ENCODE assay signal across 15 mouse cellular contexts in genomic region chr17:78738416-78738815, GRCm38 (mm10). TPM values are rescaled to one million over a fixed set of nuclear protein-coding genes. Genes with fewer than 3 reads are reported as not detected.
DNase-seq lines count a peak whose midpoint lies in the region; ATAC-seq and TF ChIP-seq lines count a peak whose summit lies in the region.
"Had no signal": no experiment of that assay in that cellular context is flagged by ENCODE, and none has a peak within 500 bp of the region (broad histone marks: within the 10 kb centered on the region; RNA-seq: fewer than 3 reads in every experiment).

No protein-coding gene starts in this region.

- no peaks in the 10 kb centered on the region for H3K9me3 ChIP-seq in hindbrain, postnatal 0 days (ENCODE audit: low read length)
- no peaks in the 10 kb centered on the region for H3K9me3 ChIP-seq in hindbrain, embryonic 13.5 days
- H3K9me3 ChIP-seq: forebrain, embryonic 10.5 days; hindbrain, embryonic 12.5 days; megakaryocyte, embryonic 14.5 days had no signal

- H3K27ac ChIP-seq in hindbrain, postnatal 0 days: no peak overlapping the region
- no peak overlapping the region for H3K27ac ChIP-seq in hindbrain, embryonic 13.5 days
- no peak overlapping the region for H3K27ac ChIP-seq in small intestine, adult 2 months (ENCODE audit: insufficient read depth, low read depth, low read length)
- H3K27ac ChIP-seq: forebrain, embryonic 10.5 days; hindbrain, embryonic 12.5 days had no signal

- H3K27me3 ChIP-seq in hindbrain, postnatal 0 days (ENCODE audit: insufficient read depth, low read length): no peaks in the 10 kb centered on the region
- H3K27me3 ChIP-seq in hindbrain, embryonic 13.5 days: no peaks in the 10 kb centered on the region
- H3K27me3 ChIP-seq in small intestine, adult 2 months (ENCODE audit: control insufficient read depth, insufficient read depth, low read length): no peaks in the 10 kb centered on the region
- H3K27me3 ChIP-seq: hindbrain, embryonic 12.5 days; megakaryocyte, embryonic 14.5 days had no signal

- H3K36me3 ChIP-seq in hindbrain, postnatal 0 days (ENCODE audit: insufficient read depth, low read length): no peaks in the 10 kb centered on the region
- H3K36me3 ChIP-seq in hindbrain, embryonic 13.5 days: no peaks in the 10 kb centered on the region
- no peaks in the 10 kb centered on the region for H3K36me3 ChIP-seq in small intestine, adult 2 months (ENCODE audit: control insufficient read depth, insufficient read depth, low read length)
- H3K36me3 ChIP-seq: forebrain, embryonic 10.5 days; hindbrain, embryonic 12.5 days had no signal

- no peak overlapping the region for H3K4me3 ChIP-seq in hindbrain, postnatal 0 days (ENCODE audit: low read length)
- H3K4me3 ChIP-seq in hindbrain, embryonic 13.5 days: no peak overlapping the region
- no peak overlapping the region for H3K4me3 ChIP-seq in small intestine, adult 2 months (ENCODE audit: low read depth, low read length)
- H3K4me3 ChIP-seq: forebrain, embryonic 10.5 days; hindbrain, embryonic 12.5 days; myocyte had no signal

- no peak for DNase-seq in hindbrain, postnatal 0 days (ENCODE audit: low spot score)
- peak; percentile 15 for DNase-seq in lung, postnatal 36 days
- no peak for DNase-seq in lung, postnatal 4 days
- DNase-seq in CD4-positive helper T cell, adult 2 months (ENCODE audit: low read depth, low spot score): peak; percentile 32
- no peak for DNase-seq in thymus, postnatal 4 days
- no peak for DNase-seq in layer of hippocampus, adult 11-12 months (ENCODE audit: low spot score)
- DNase-seq: kidney, adult 18-20 months; spleen, adult 18-20 months had no signal

- no peak overlapping the region for H3K9ac ChIP-seq in hindbrain, postnatal 0 days (replicated peaks; ENCODE audit: low read length)
- no peak overlapping the region for H3K9ac ChIP-seq in hindbrain, embryonic 13.5 days
- H3K9ac ChIP-seq: hindbrain, embryonic 12.5 days; lung, embryonic 14.5 days had no signal

- WGBS in hindbrain, postnatal 0 days: 48% methylated on average over 1 of the region's 1 CpGs
- 38% methylated on average over 1 of the region's 1 CpGs for WGBS in hindbrain, embryonic 13.5 days
- WGBS in small intestine, adult 2 months: 33% methylated on average over 1 of the region's 1 CpGs

- peaks cover 4% of the 10 kb centered on the region for H3K4me1 ChIP-seq in hindbrain, postnatal 0 days (ENCODE audit: insufficient read depth, low read length)
- peaks cover 19% of the 10 kb centered on the region for H3K4me1 ChIP-seq in hindbrain, embryonic 13.5 days (replicated peaks)
- H3K4me1 ChIP-seq in small intestine, adult 2 months (ENCODE audit: control insufficient read depth, insufficient read depth, insufficient read length, low read length): peaks cover 7% of the 10 kb centered on the region; the same call in 1 of the 2 replicates

- no peak for TF ChIP-seq POLR2A in small intestine, adult 2 months (IDR thresholded peaks at IDR 0.05; ENCODE audit: low read depth, low read length)

- no peak overlapping the region for H3K4me2 ChIP-seq in hindbrain, postnatal 0 days (ENCODE audit: low read depth, low read length)
- H3K4me2 ChIP-seq in hindbrain, embryonic 13.5 days: no peak overlapping the region
- H3K4me2 ChIP-seq: hindbrain, embryonic 12.5 days; lung, embryonic 14.5 days had no signal

- TF ChIP-seq CTCF in hindbrain, postnatal 0 days (IDR thresholded peaks at IDR 0.05; ENCODE audit: low read depth): peak; percentile 28
- peak; percentile 13; the same call in 1 of the 2 replicates for TF ChIP-seq CTCF in small intestine, adult 2 months (IDR thresholded peaks at IDR 0.05; ENCODE audit: extremely low read depth, insufficient read length, insufficient replicate concordance, low read depth, low read length)

- ATAC-seq in hindbrain, postnatal 0 days: no peak
- ATAC-seq in hindbrain, embryonic 13.5 days (ENCODE audit: low FRiP score): no peak

RNA-seq across cellular contexts. Expression of gene Strn, which starts 1.4 kb away (rescaled TPM):
- total RNA-seq in hindbrain, postnatal 0 days (2014; rRNA removed): 21.3 and 22.2 TPM in 2 replicates
- polyA plus RNA-seq in hindbrain, postnatal 0 days (2015; fragmentation: Nextera tagmentation; extraction: Ambion mirVana): 4.4 and 4.5 TPM in 2 replicates
- polyA plus RNA-seq in hindbrain, embryonic 13.5 days (2015; fragmentation: Nextera tagmentation; extraction: Ambion mirVana): 5.0 and 5.7 TPM in 2 replicates
- polyA plus RNA-seq in small intestine, adult 2 months (2012; rRNA removed): 2.6 and 5.6 TPM in 2 replicates

Comparison
In these comparisons a context has a peak if more than half of its experiments do, and no peak if none do; other contexts are left out.
1. DNase-seq: peak in lung, postnatal 36 days (single experiment) and CD4-positive helper T cell, adult 2 months (single experiment); none in hindbrain, postnatal 0 days (single experiment), lung, postnatal 4 days (0 of 2), thymus, postnatal 4 days (single experiment) and layer of hippocampus, adult 11-12 months (single experiment).